Mouse (Mus musculus) retina, embryonic 14.5 days (tissue): ENCODE data around the gene Soat2.
A peak's percentile ranks its signal among the peaks of the same experiment; 100 is the strongest.
"Not testable (repeated sequence)": the region's sequence is repeated elsewhere in the genome, so short reads cannot be mapped to it uniquely, and the experiment has no call there.

Experiments used
- DNase-seq: peaks from one replicate; pipeline ENCODE4 v3.0.0-alpha.2; 2015; ENCODE audit warnings: low spot score

Gene Soat2

GRCm38 (mm10) chr15:102146882-102147281 lies 3.4 kb upstream of the Soat2 start:
- DNase-seq = peak; percentile 67

GRCm38 (mm10) chr15:102147674-102148402 lies 2.5 kb upstream of the Soat2 start:
- no peak for DNase-seq

- no peak for DNase-seq
Observed at GRCm38 (mm10) chr15:102149561-102149960, 765 bp upstream of the Soat2 start.

GRCm38 (mm10) chr15:102152646-102153045 lies 2.3 kb downstream of the Soat2 start:
- no peak for DNase-seq

GRCm38 (mm10) chr15:102155006-102155405 lies 4.7 kb downstream of the Soat2 start:
- DNase-seq = not testable (repeated sequence)

- DNase-seq = peak; percentile 37
Observed at GRCm38 (mm10) chr15:102156836-102157235, 6.5 kb downstream of the Soat2 start.

GRCm38 (mm10) chr15:102160415-102161060 lies 10.2 kb downstream of the Soat2 start:
- no peak for DNase-seq

- DNase-seq = no peak
Observed at GRCm38 (mm10) chr15:102163900-102164693, 13.8 kb downstream of the Soat2 start.

- DNase-seq = no peak
Observed at GRCm38 (mm10) chr15:102165468-102166100, 15.3 kb downstream of the Soat2 start.

GRCm38 (mm10) chr15:102167620-102168021 lies 17.3 kb downstream of the Soat2 start:
- no peak for DNase-seq

GRCm38 (mm10) chr15:102169064-102169463 lies 18.7 kb downstream of the Soat2 start:
- no peak for DNase-seq

GRCm38 (mm10) chr15:102173581-102173980 lies 23.3 kb downstream of the Soat2 start:
- no peak for DNase-seq

GRCm38 (mm10) chr15:102175736-102176319 lies 25.5 kb downstream of the Soat2 start:
- no peak for DNase-seq

- DNase-seq = no peak
Observed at GRCm38 (mm10) chr15:102176571-102177316, 26.4 kb downstream of the Soat2 start.

GRCm38 (mm10) chr15:102177417-102177816 lies 27.1 kb downstream of the Soat2 start:
- no peak for DNase-seq

GRCm38 (mm10) chr15:102178279-102178678 lies 28.0 kb downstream of the Soat2 start:
- DNase-seq = peak; percentile 87

GRCm38 (mm10) chr15:102179106-102179505 lies 28.8 kb downstream of the Soat2 start:
- no peak for DNase-seq

- no peak for DNase-seq
Observed at GRCm38 (mm10) chr15:102179924-102180323, 29.6 kb downstream of the Soat2 start.

- DNase-seq = no peak
Observed at GRCm38 (mm10) chr15:102183076-102183475, 32.8 kb downstream of the Soat2 start.

- no peak for DNase-seq
Observed at GRCm38 (mm10) chr15:102186239-102186638, 35.9 kb downstream of the Soat2 start.

- no peak for DNase-seq
Observed at GRCm38 (mm10) chr15:102188096-102188495, 37.8 kb downstream of the Soat2 start.
